Mouse (Mus musculus): ENCODE data around the gene Pkdrej.
"Not testable (repeated sequence)": the region's sequence is repeated elsewhere in the genome, so short reads cannot be mapped to it uniquely, and the experiment has no call there.

The Pkdrej gene

GRCm38 (mm10) chr15:85810462-85810805, 11.1 kb downstream of the Pkdrej start:
- no peak for DNase-seq (ENCODE audit: extremely low read depth, low read depth)

- DNase-seq (ENCODE audit: extremely low read depth, low read depth), result no peak
These were observed 12.4 kb downstream of the Pkdrej start for GRCm38 (mm10) chr15:85809091-85809490.

- DNase-seq (ENCODE audit: extremely low read depth, low read depth), result no peak
These were observed 13.1 kb downstream of the Pkdrej start for GRCm38 (mm10) chr15:85808434-85808833.

GRCm38 (mm10) chr15:85808031-85808430, 13.5 kb downstream of the Pkdrej start:
- no peak for DNase-seq (ENCODE audit: extremely low read depth, low read depth)

- no peak for DNase-seq (ENCODE audit: extremely low read depth, low read depth)
These were observed 14.1 kb downstream of the Pkdrej start for GRCm38 (mm10) chr15:85807404-85807803.

- no peak for DNase-seq (ENCODE audit: extremely low read depth, low read depth)
These were observed 14.6 kb downstream of the Pkdrej start for GRCm38 (mm10) chr15:85806886-85807285.

- no peak for DNase-seq (ENCODE audit: extremely low read depth, low read depth)
These were observed 18.6 kb downstream of the Pkdrej start for GRCm38 (mm10) chr15:85802931-85803330.

GRCm38 (mm10) chr15:85798676-85799075, 22.9 kb downstream of the Pkdrej start:
- DNase-seq (ENCODE audit: extremely low read depth, low read depth), result no peak

GRCm38 (mm10) chr15:85795516-85795915, 26.0 kb downstream of the Pkdrej start:
- DNase-seq (ENCODE audit: extremely low read depth, low read depth), result no peak

GRCm38 (mm10) chr15:85792819-85793218, 28.7 kb downstream of the Pkdrej start:
- no peak for DNase-seq (ENCODE audit: extremely low read depth, low read depth)

- no peak for DNase-seq (ENCODE audit: extremely low read depth, low read depth)
These were observed 30.1 kb downstream of the Pkdrej start for GRCm38 (mm10) chr15:85791449-85791848.

GRCm38 (mm10) chr15:85788633-85789032, 32.9 kb downstream of the Pkdrej start:
- DNase-seq (ENCODE audit: extremely low read depth, low read depth), result no peak

GRCm38 (mm10) chr15:85788051-85788450, 33.5 kb downstream of the Pkdrej start:
- no peak for DNase-seq (ENCODE audit: extremely low read depth, low read depth)

- DNase-seq (ENCODE audit: extremely low read depth, low read depth), result no peak
These were observed 34.1 kb downstream of the Pkdrej start for GRCm38 (mm10) chr15:85787482-85787881.

- DNase-seq (ENCODE audit: extremely low read depth, low read depth), result no peak
These were observed 34.8 kb downstream of the Pkdrej start for GRCm38 (mm10) chr15:85786711-85787110.

- no peak for DNase-seq (ENCODE audit: extremely low read depth, low read depth)
These were observed 37.2 kb downstream of the Pkdrej start for GRCm38 (mm10) chr15:85784341-85784740.

- DNase-seq (ENCODE audit: extremely low read depth, low read depth), result no peak
These were observed 38.4 kb downstream of the Pkdrej start for GRCm38 (mm10) chr15:85783146-85783545.

- not testable (repeated sequence) for DNase-seq (ENCODE audit: extremely low read depth, low read depth)
These were observed 42.6 kb downstream of the Pkdrej start for GRCm38 (mm10) chr15:85778891-85779290.

- no peak for DNase-seq (ENCODE audit: extremely low read depth, low read depth)
These were observed 44.8 kb downstream of the Pkdrej start for GRCm38 (mm10) chr15:85776771-85777170.

GRCm38 (mm10) chr15:85776241-85776640, 45.3 kb downstream of the Pkdrej start:
- no peak for DNase-seq (ENCODE audit: extremely low read depth, low read depth)

- DNase-seq (ENCODE audit: extremely low read depth, low read depth), result no peak
These were observed 46.5 kb downstream of the Pkdrej start for GRCm38 (mm10) chr15:85775001-85775400.

- no peak for DNase-seq (ENCODE audit: extremely low read depth, low read depth)
These were observed 47.1 kb downstream of the Pkdrej start for GRCm38 (mm10) chr15:85774419-85774818.

GRCm38 (mm10) chr15:85772146-85772740, 49.3 kb downstream of the Pkdrej start:
- DNase-seq (ENCODE audit: extremely low read depth, low read depth), result no peak
